Mouse (Mus musculus): ENCODE measurements at regions not wholly inside any gene's neighbourhood (a gene's known extent, or its start where the extent isn't known, plus 50 kb on each side); places are given as distances from the start of the nearest gene placed in this dataset.
A peak's percentile ranks its signal among the peaks of the same experiment; 100 is the strongest.

- H3K27me3 ChIP-seq (replicated peaks; ENCODE audit: insufficient read depth, low read length): no peaks in the 10 kb centered on the region
- H3K4me3 ChIP-seq (ENCODE audit: low read depth, low read length): no peak overlapping the region
- ATAC-seq: no peak
- no peaks in the 10 kb centered on the region for H3K9me3 ChIP-seq (ENCODE audit: low read length)
- no peaks in the 10 kb centered on the region for H3K36me3 ChIP-seq (ENCODE audit: insufficient read depth, low read length)
- 71% methylated on average over 7 of the region's 7 CpGs for WGBS
- H3K4me1 ChIP-seq (ENCODE audit: insufficient read depth, low read depth, low read length): no peaks in the 10 kb centered on the region
- no peak for TF ChIP-seq CTCF (IDR thresholded peaks at IDR 0.05)
- no peak overlapping the region for H3K27ac ChIP-seq (ENCODE audit: low read length)
- no peak for DNase-seq (ENCODE audit: low spot score)
- H3K4me2 ChIP-seq (replicated peaks; ENCODE audit: low read depth, low read length): no peak overlapping the region
- no peak overlapping the region for H3K9ac ChIP-seq (replicated peaks; ENCODE audit: low read depth)
Measured at GRCm38 (mm10) chr3:83707278-83707677, 58.8 kb upstream of the Sfrp2 start.

- no peak overlapping the region for H3K4me2 ChIP-seq (replicated peaks; ENCODE audit: low read depth, low read length)
- H3K27ac ChIP-seq (ENCODE audit: low read length): no peak overlapping the region
- H3K9me3 ChIP-seq (ENCODE audit: low read length): no peaks in the 10 kb centered on the region
- TF ChIP-seq EP300 (IDR thresholded peaks at IDR 0.05): no peak
- no peak for TF ChIP-seq CTCF (IDR thresholded peaks at IDR 0.05)
- H3K4me3 ChIP-seq (ENCODE audit: low read depth, low read length): no peak overlapping the region
- H3K4me1 ChIP-seq (ENCODE audit: insufficient read depth, low read depth, low read length): no peaks in the 10 kb centered on the region
- WGBS: 42% methylated on average over 2 of the region's 4 CpGs
- DNase-seq (ENCODE audit: low spot score): peak; percentile 32
- H3K36me3 ChIP-seq (ENCODE audit: insufficient read depth, low read length): no peaks in the 10 kb centered on the region
- peak; percentile 48 for ATAC-seq
- H3K9ac ChIP-seq (replicated peaks; ENCODE audit: low read depth): no peak overlapping the region
- no peaks in the 10 kb centered on the region for H3K27me3 ChIP-seq (replicated peaks; ENCODE audit: insufficient read depth, low read length)
Measured at GRCm38 (mm10) chr3:83708973-83709372, 57.1 kb upstream of the Sfrp2 start.

GRCm38 (mm10) chr3:83709531-83709930 is 56.6 kb upstream of the Sfrp2 start:
- Histone ChIP-seq H3K4me1 (ENCODE audit: insufficient read depth, low read depth, low read length) (no peaks in the 10 kb centered on the region), H3K4me3 (ENCODE audit: low read depth, low read length) (no peak overlapping the region), H3K9ac (replicated peaks; ENCODE audit: low read depth) (no peak overlapping the region), H3K4me2 (replicated peaks; ENCODE audit: low read depth, low read length) (no peak overlapping the region), H3K27me3 (replicated peaks; ENCODE audit: insufficient read depth, low read length) (no peaks in the 10 kb centered on the region), H3K36me3 (ENCODE audit: insufficient read depth, low read length) (no peaks in the 10 kb centered on the region), H3K9me3 (ENCODE audit: low read length) (no peaks in the 10 kb centered on the region), H3K27ac (ENCODE audit: low read length) (no peak overlapping the region)
- ATAC-seq (no peak), DNase-seq (ENCODE audit: low spot score) (no peak)
- WGBS: 28% methylated on average over 1 of the region's 1 CpGs
- TF ChIP-seq CTCF (IDR thresholded peaks at IDR 0.05): no peak
- no peak for TF ChIP-seq EP300 (IDR thresholded peaks at IDR 0.05)

DNA sequence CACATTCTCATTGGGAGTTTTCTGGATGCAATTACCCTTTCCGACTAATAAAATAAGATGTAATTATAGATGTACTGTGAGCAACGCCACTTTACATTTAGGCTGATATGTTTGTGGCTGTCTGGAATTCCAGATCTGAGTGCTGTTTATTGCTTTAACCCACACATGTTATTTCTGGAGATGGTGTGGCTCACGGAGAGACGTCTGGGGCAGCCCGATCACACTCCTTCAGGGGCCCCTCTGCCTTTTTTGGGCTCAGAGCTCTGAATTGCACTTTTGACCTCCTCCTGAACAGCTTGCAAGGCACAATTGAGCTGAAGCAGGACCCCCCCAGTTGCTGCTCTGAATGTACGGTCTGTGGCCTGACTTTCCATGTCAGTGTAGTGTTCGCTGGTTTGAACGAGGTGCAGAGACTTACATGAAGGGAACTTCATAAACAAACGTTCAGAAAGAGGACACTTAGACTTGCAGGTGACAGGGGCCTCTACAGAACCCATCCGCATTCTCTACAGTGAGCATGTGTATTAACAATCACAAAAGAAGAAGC is 55.1 kb upstream of the Sfrp2 start:
- Histone ChIP-seq H3K4me3 (ENCODE audit: low read depth, low read length) (no peak overlapping the region), H3K4me1 (ENCODE audit: insufficient read depth, low read depth, low read length) (no peaks in the 10 kb centered on the region), H3K9ac (replicated peaks; ENCODE audit: low read depth) (no peak overlapping the region), H3K27ac (ENCODE audit: low read length) (no peak overlapping the region), H3K36me3 (ENCODE audit: insufficient read depth, low read length) (no peaks in the 10 kb centered on the region), H3K27me3 (replicated peaks; ENCODE audit: insufficient read depth, low read length) (no peaks in the 10 kb centered on the region), H3K9me3 (ENCODE audit: low read length) (no peaks in the 10 kb centered on the region), H3K4me2 (replicated peaks; ENCODE audit: low read depth, low read length) (no peak overlapping the region)
- no peak for TF ChIP-seq EP300 (IDR thresholded peaks at IDR 0.05)
- no peak for TF ChIP-seq CTCF (IDR thresholded peaks at IDR 0.05)
- ATAC-seq: no peak
- 29% methylated on average over 10 of the region's 10 CpGs for whole genome bisulfite sequencing
- DNase-seq (ENCODE audit: low spot score): no peak

GRCm38 (mm10) chr3:83712355-83712754 is 53.8 kb upstream of the Sfrp2 start:
- H3K9me3 ChIP-seq (ENCODE audit: low read length): no peaks in the 10 kb centered on the region
- no peaks in the 10 kb centered on the region for H3K4me1 ChIP-seq (ENCODE audit: insufficient read depth, low read depth, low read length)
- no peak overlapping the region for H3K27ac ChIP-seq (ENCODE audit: low read length)
- H3K4me3 ChIP-seq (ENCODE audit: low read depth, low read length): no peak overlapping the region
- H3K36me3 ChIP-seq (ENCODE audit: insufficient read depth, low read length): no peaks in the 10 kb centered on the region
- TF ChIP-seq EP300 (IDR thresholded peaks at IDR 0.05) (no peak), CTCF (IDR thresholded peaks at IDR 0.05) (no peak)
- no peak overlapping the region for H3K4me2 ChIP-seq (replicated peaks; ENCODE audit: low read depth, low read length)
- 17% methylated on average over 2 of the region's 2 CpGs for WGBS
- H3K27me3 ChIP-seq (replicated peaks; ENCODE audit: insufficient read depth, low read length): no peaks in the 10 kb centered on the region
- H3K9ac ChIP-seq (replicated peaks; ENCODE audit: low read depth): no peak overlapping the region
- DNase-seq (ENCODE audit: low spot score): no peak
- ATAC-seq: no peak

GRCm38 (mm10) chr3:83714572-83714971 is 51.5 kb upstream of the Sfrp2 start:
- H3K9me3 ChIP-seq (ENCODE audit: low read length): no peaks in the 10 kb centered on the region
- no peak overlapping the region for H3K27ac ChIP-seq (ENCODE audit: low read length)
- H3K36me3 ChIP-seq (ENCODE audit: insufficient read depth, low read length): no peaks in the 10 kb centered on the region
- H3K4me1 ChIP-seq (ENCODE audit: insufficient read depth, low read depth, low read length): no peaks in the 10 kb centered on the region
- no peak overlapping the region for H3K9ac ChIP-seq (replicated peaks; ENCODE audit: low read depth)
- DNase-seq (ENCODE audit: low spot score): no peak
- WGBS: 64% methylated on average over 6 of the region's 6 CpGs
- H3K27me3 ChIP-seq (replicated peaks; ENCODE audit: insufficient read depth, low read length): no peaks in the 10 kb centered on the region
- H3K4me3 ChIP-seq (ENCODE audit: low read depth, low read length): no peak overlapping the region
- TF ChIP-seq EP300 (IDR thresholded peaks at IDR 0.05) (no peak), CTCF (IDR thresholded peaks at IDR 0.05) (peak; percentile 44)
- no peak for ATAC-seq
- no peak overlapping the region for H3K4me2 ChIP-seq (replicated peaks; ENCODE audit: low read depth, low read length)

All from lung, postnatal 0 days (tissue).